Mouse (Mus musculus) myocyte (in vitro differentiated cells): ENCODE results near the gene Zfp36l1.

Source experiments
- CEBPB ChIP-seq: IDR thresholded peaks from 2 replicates; pipeline ENCODE4 v1.6.1; 2011; ENCODE audit warnings: mild to moderate bottlenecking, moderate library complexity; ENCODE audit not compliant: poor library complexity, insufficient read depth, severe bottlenecking
- E2F4 ChIP-seq: IDR thresholded peaks from one replicate; pipeline ENCODE4 v1.6.1; 2011; ENCODE audit warnings: mild to moderate bottlenecking, control low read depth, moderate library complexity; ENCODE audit not compliant: insufficient read depth
- MAX ChIP-seq: IDR thresholded peaks from one replicate; pipeline ENCODE4 v1.6.1; 2011; ENCODE audit warnings: low read depth, mild to moderate bottlenecking, control low read depth
- MYOD1 ChIP-seq, 3 experiments: IDR thresholded peaks; one replicate each; pipeline ENCODE4 v1.6.1; 2011; ENCODE audit warnings: control low read depth in 2 of 3, low read depth in 2 of 3, mild to moderate bottlenecking in 2 of 3, moderate library complexity in 1 of 3; ENCODE audit not compliant: insufficient read length in 2 of 3, control insufficient read depth in 1 of 3
- MYOG ChIP-seq, 3 experiments: IDR thresholded peaks; one replicate each; pipeline ENCODE4 v1.6.1; 2011; ENCODE audit warnings: control low read depth in 2 of 3, low read depth in 2 of 3, mild to moderate bottlenecking in 2 of 3; ENCODE audit not compliant: insufficient read length in 2 of 3, control insufficient read depth in 1 of 3, insufficient read depth in 1 of 3
- POLR2A ChIP-seq: IDR thresholded peaks from one replicate; pipeline ENCODE4 v1.6.1; 2011; ENCODE audit warnings: low read depth, mild to moderate bottlenecking, control low read depth, moderate library complexity; ENCODE audit not compliant: insufficient read length
- POLR2AphosphoS2 ChIP-seq: IDR thresholded peaks from one replicate; pipeline ENCODE4 v1.6.1; 2011; ENCODE audit warnings: low read depth, control low read depth; ENCODE audit not compliant: insufficient read length
- SRF ChIP-seq: IDR thresholded peaks from one replicate; pipeline ENCODE4 v1.6.1; 2011; ENCODE audit warnings: low read depth; ENCODE audit not compliant: control insufficient read depth, insufficient read length
- USF1 ChIP-seq: IDR thresholded peaks from one replicate; pipeline ENCODE4 v1.6.1; 2011; ENCODE audit warnings: low read depth, mild to moderate bottlenecking, control low read depth, moderate library complexity

- TF ChIP-seq MYOG (IDR thresholded peaks at IDR 0.05; ENCODE audit: control insufficient read depth in 1 of 3, insufficient read depth in 1 of 3, insufficient read length in 2 of 3, low read depth in 2 of 3) (no peak), POLR2A (no peak), MAX (no peak), CEBPB (no peak), MYOD1 (IDR thresholded peaks at IDR 0.05; ENCODE audit: control insufficient read depth in 1 of 3, insufficient read length in 2 of 3, low read depth in 2 of 3) (no peak), E2F4 (no peak), USF1 (no peak), SRF (no peak), POLR2AphosphoS2 (no peak)
Observed at GRCm38 (mm10) chr12:80157675-80158074, 44.9 kb upstream of the Zfp36l1 start.
